Mouse (Mus musculus): ENCODE data around the gene Sema3g. TPM values are rescaled to one million over a fixed set of nuclear protein-coding genes. Genes with fewer than 3 reads are reported as not detected.

Sema3g gene
- total and polyA plus RNA-seq, 3 experiments: 0.11 TPM; not detected in 2

DNA sequence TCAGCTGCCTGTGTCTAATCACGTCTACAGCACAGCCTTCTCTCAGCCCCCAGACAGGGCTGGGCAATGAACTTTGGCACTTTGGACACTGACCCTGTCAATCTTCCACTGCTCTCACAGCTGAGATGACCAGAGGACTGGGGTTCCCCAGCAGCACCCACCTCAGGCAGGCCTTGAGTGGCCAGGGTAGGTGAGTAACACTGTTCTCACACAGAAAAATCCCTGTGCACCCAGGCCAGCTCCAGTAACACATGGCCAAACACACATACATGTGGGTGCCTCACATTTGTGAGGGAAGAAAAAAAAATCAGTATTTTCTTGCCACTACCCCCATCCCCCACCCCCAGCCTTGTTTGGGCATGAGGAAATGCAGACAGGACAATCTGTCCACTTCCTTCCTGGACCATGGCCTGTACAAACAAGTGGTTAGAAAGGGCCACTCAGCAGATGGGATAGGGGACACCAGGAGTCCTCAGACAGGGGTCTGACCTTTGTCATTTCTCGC, 34.8 kb upstream of the Sema3g start:
- TF ChIP-seq TAL1 (conservative IDR thresholded peaks at IDR 0.05; ENCODE audit: low read depth, low read length): no peak
- TF ChIP-seq GATA1 (IDR thresholded peaks at IDR 0.05; ENCODE audit: borderline replicate concordance, low read length): no peak
- no peak for TF ChIP-seq POLR2AphosphoS5 (IDR thresholded peaks at IDR 0.05; ENCODE audit: insufficient replicate concordance, low read depth, low read length)
- no peak for TF ChIP-seq GATA2 (IDR thresholded peaks at IDR 0.05; ENCODE audit: borderline replicate concordance, low read depth, low read length)
- no peak for TF ChIP-seq CTCF (IDR thresholded peaks at IDR 0.05; ENCODE audit: low read depth, low read length)
- Histone ChIP-seq H3K36me3 (replicated peaks) (peaks cover 98% of the 10 kb centered on the region), H3K9me3 (replicated peaks) (no peaks in the 10 kb centered on the region), H3K27me3 (ENCODE audit: insufficient read depth, low read length) (no peaks in the 10 kb centered on the region), H3K4me3 (ENCODE audit: low read depth, low read length) (no peak overlapping the region), H3K4me1 (ENCODE audit: insufficient read depth, low read depth, low read length) (peaks cover 8% of the 10 kb centered on the region)
- ATAC-seq (ENCODE audit: extremely low read depth, insufficient number of reproducible peaks, low FRiP score, poor library complexity, severe bottlenecking) (no peak), DNase-seq (ENCODE audit: low spot score) (no peak)

DNA sequence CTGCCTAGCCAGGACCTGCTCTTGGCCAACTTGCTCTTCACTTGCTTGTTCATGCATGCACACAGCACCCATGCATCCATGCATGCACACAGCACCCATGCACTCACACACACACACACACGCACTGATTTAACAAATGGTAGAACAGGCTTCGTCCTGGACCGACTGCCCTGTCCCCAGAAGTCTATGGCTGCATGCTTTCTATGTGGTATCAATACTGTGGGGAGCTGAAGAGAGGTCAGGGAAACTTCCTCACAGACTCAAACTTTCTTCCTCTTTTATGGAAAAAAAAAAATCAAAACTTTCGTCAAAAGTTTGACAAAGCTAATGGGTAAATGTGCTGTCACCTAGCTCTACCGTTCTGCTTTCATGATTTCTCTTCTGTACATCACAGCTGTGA, 34.1 kb upstream of the Sema3g start:
- DNase-seq (ENCODE audit: low spot score) (no peak), ATAC-seq (ENCODE audit: extremely low read depth, insufficient number of reproducible peaks, low FRiP score, poor library complexity, severe bottlenecking) (no peak)
- no peak for TF ChIP-seq GATA1 (IDR thresholded peaks at IDR 0.05; ENCODE audit: borderline replicate concordance, low read length)
- TF ChIP-seq CTCF (IDR thresholded peaks at IDR 0.05; ENCODE audit: low read depth, low read length): no peak
- no peak for TF ChIP-seq POLR2AphosphoS5 (IDR thresholded peaks at IDR 0.05; ENCODE audit: insufficient replicate concordance, low read depth, low read length)
- TF ChIP-seq TAL1 (conservative IDR thresholded peaks at IDR 0.05; ENCODE audit: low read depth, low read length): no peak
- TF ChIP-seq GATA2 (IDR thresholded peaks at IDR 0.05; ENCODE audit: borderline replicate concordance, low read depth, low read length): no peak
- peaks cover 8% of the 10 kb centered on the region for H3K4me1 ChIP-seq (ENCODE audit: insufficient read depth, low read depth, low read length)
- H3K27me3 ChIP-seq (ENCODE audit: insufficient read depth, low read length): no peaks in the 10 kb centered on the region
- H3K36me3 ChIP-seq (replicated peaks): peaks cover 100% of the 10 kb centered on the region
- H3K9me3 ChIP-seq (replicated peaks): no peaks in the 10 kb centered on the region
- H3K4me3 ChIP-seq (ENCODE audit: low read depth, low read length): no peak overlapping the region

DNA sequence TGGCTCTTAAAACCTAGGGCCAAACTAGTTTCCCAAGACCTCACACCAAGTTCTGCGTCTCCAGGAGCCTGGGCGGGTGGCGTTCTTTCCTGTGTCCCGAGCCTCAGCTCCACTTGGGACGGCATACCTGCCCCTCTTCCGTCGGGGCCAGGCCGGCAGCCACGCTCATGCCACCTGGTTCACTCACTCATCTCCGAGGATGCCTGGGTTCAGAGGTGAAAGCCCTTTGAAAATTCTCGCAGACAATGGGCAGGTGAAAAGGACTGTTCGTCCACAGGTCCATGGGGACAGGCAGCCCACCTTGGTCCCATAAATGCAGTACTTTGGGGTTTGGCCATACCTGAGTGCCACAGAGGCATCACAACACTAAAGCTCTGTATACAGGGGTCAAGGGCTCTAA, 33.5 kb upstream of the Sema3g start:
- TF ChIP-seq GATA2 (IDR thresholded peaks at IDR 0.05; ENCODE audit: borderline replicate concordance, low read depth, low read length) (no peak), POLR2AphosphoS5 (IDR thresholded peaks at IDR 0.05; ENCODE audit: insufficient replicate concordance, low read depth, low read length) (no peak), TAL1 (conservative IDR thresholded peaks at IDR 0.05; ENCODE audit: low read depth, low read length) (no peak), CTCF (IDR thresholded peaks at IDR 0.05; ENCODE audit: low read depth, low read length) (no peak), GATA1 (IDR thresholded peaks at IDR 0.05; ENCODE audit: borderline replicate concordance, low read length) (no peak)
- Histone ChIP-seq H3K4me3 (ENCODE audit: low read depth, low read length) (no peak overlapping the region), H3K9me3 (replicated peaks) (no peaks in the 10 kb centered on the region), H3K27me3 (ENCODE audit: insufficient read depth, low read length) (no peaks in the 10 kb centered on the region), H3K36me3 (replicated peaks) (peaks cover 100% of the 10 kb centered on the region), H3K4me1 (ENCODE audit: insufficient read depth, low read depth, low read length) (peaks cover 8% of the 10 kb centered on the region)
- no peak for ATAC-seq (ENCODE audit: extremely low read depth, insufficient number of reproducible peaks, low FRiP score, poor library complexity, severe bottlenecking)
- no peak for DNase-seq (ENCODE audit: low spot score)

DNA sequence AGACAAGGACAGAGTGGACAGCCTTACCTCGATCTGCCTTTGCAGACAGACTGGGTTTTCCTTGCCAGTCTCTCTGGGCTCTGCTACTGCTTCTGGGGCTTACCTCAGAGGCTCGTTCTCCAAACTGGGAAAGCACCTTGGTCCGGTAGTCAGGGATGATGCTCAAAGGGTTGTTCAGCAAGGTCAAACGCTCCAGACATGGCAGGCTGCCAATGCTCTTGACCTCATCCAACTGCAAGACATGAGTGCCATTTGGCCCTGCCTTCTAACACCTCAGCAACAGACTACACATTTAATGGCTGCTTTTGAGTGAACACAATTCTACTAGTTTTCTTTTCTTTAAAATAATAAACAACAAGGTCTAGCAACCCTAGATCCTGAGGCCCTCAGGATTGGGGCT, 31.0 kb upstream of the Sema3g start:
- Histone ChIP-seq H3K27me3 (ENCODE audit: insufficient read depth, low read length) (no peaks in the 10 kb centered on the region), H3K36me3 (replicated peaks) (peaks cover 100% of the 10 kb centered on the region), H3K4me1 (ENCODE audit: insufficient read depth, low read depth, low read length) (peaks cover 8% of the 10 kb centered on the region), H3K9me3 (replicated peaks) (no peaks in the 10 kb centered on the region), H3K4me3 (ENCODE audit: low read depth, low read length) (no peak overlapping the region)
- no peak for DNase-seq (ENCODE audit: low spot score)
- no peak for ATAC-seq (ENCODE audit: extremely low read depth, insufficient number of reproducible peaks, low FRiP score, poor library complexity, severe bottlenecking)
- TF ChIP-seq GATA1 (IDR thresholded peaks at IDR 0.05; ENCODE audit: borderline replicate concordance, low read length): no peak
- TF ChIP-seq CTCF (IDR thresholded peaks at IDR 0.05; ENCODE audit: low read depth, low read length): no peak
- TF ChIP-seq TAL1 (conservative IDR thresholded peaks at IDR 0.05; ENCODE audit: low read depth, low read length): no peak
- TF ChIP-seq GATA2 (IDR thresholded peaks at IDR 0.05; ENCODE audit: borderline replicate concordance, low read depth, low read length): no peak
- TF ChIP-seq POLR2AphosphoS5 (IDR thresholded peaks at IDR 0.05; ENCODE audit: insufficient replicate concordance, low read depth, low read length): no peak

DNA sequence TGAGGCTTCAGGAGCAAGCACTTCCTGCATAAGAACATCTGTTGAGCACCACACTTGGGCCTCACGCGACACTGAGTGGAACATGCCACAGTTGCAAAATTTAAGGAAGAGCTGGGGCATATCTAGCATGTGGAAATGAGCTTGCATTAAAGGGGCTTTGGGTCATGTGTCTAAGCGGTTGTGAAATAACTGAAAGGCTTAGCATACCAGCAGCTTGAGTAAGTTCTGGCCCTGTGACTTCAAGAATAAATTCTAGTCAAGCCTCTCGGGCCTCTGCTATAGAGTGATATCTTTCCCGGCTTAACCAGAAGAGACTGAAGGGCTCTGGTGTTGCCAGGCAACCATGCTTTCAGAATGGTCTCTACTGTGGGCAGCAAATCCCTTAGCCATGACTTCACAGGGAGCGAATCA, 28.9 kb upstream of the Sema3g start:
- Histone ChIP-seq H3K36me3 (replicated peaks) (peaks cover 100% of the 10 kb centered on the region), H3K9me3 (replicated peaks) (no peaks in the 10 kb centered on the region), H3K4me3 (ENCODE audit: low read depth, low read length) (no peak overlapping the region), H3K4me1 (ENCODE audit: insufficient read depth, low read depth, low read length) (peaks cover 8% of the 10 kb centered on the region), H3K27me3 (ENCODE audit: insufficient read depth, low read length) (no peaks in the 10 kb centered on the region)
- no peak for DNase-seq (ENCODE audit: low spot score)
- ATAC-seq (ENCODE audit: extremely low read depth, insufficient number of reproducible peaks, low FRiP score, poor library complexity, severe bottlenecking): no peak
- TF ChIP-seq POLR2AphosphoS5 (IDR thresholded peaks at IDR 0.05; ENCODE audit: insufficient replicate concordance, low read depth, low read length) (no peak), TAL1 (conservative IDR thresholded peaks at IDR 0.05; ENCODE audit: low read depth, low read length) (no peak), GATA1 (IDR thresholded peaks at IDR 0.05; ENCODE audit: borderline replicate concordance, low read length) (no peak)

DNA sequence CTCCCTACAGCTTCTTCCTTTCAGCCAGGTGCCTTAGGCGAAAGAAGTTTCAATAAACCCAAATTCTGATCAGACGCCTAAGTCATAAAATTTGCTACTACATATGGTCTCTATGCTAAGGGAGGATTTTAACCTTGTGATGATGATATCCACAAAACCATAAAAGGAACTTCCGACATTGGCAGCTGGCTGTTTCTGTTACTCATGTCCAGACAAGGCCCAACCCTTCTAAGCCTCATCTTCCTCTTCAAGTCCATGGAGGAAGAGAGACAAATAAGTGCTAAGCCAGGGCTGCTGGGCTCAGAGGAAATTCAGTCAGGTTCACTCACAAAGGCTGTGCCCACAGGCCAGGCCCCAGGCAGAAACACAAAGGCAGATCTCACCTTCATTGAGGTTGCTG, 28.3 kb upstream of the Sema3g start:
- DNase-seq (ENCODE audit: low spot score): no peak
- no peaks in the 10 kb centered on the region for H3K27me3 ChIP-seq (ENCODE audit: insufficient read depth, low read length)
- H3K4me1 ChIP-seq (ENCODE audit: insufficient read depth, low read depth, low read length): peaks cover 6% of the 10 kb centered on the region
- no peaks in the 10 kb centered on the region for H3K9me3 ChIP-seq (replicated peaks)
- H3K4me3 ChIP-seq (ENCODE audit: low read depth, low read length): no peak overlapping the region
- no peak for TF ChIP-seq POLR2AphosphoS5 (IDR thresholded peaks at IDR 0.05; ENCODE audit: insufficient replicate concordance, low read depth, low read length)
- H3K36me3 ChIP-seq (replicated peaks): peaks cover 98% of the 10 kb centered on the region
- ATAC-seq (ENCODE audit: extremely low read depth, insufficient number of reproducible peaks, low FRiP score, poor library complexity, severe bottlenecking): no peak

DNA sequence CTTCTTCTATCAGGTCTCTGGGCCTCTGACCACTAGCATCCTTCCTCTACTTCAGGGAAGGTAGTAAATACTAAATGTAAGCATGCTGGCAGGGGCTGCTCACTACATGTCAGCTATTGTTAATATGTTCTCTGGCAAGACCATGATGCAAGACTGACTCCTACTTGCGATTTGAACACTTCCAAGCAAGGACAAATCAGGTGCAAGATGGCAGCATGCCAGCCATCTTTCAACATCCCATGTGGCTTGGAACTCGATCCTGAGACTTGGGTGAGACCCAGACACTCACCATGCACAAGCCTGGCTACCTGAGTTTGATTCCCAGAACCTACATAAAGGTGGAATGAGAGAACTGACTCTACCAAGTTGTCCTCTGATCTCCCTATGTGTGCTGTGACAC, 25.7 kb upstream of the Sema3g start:
- ATAC-seq (ENCODE audit: extremely low read depth, insufficient number of reproducible peaks, low FRiP score, poor library complexity, severe bottlenecking) (no peak), DNase-seq (ENCODE audit: low spot score) (no peak)
- H3K36me3 ChIP-seq (replicated peaks): peaks cover 97% of the 10 kb centered on the region
- peaks cover 20% of the 10 kb centered on the region for H3K4me1 ChIP-seq (ENCODE audit: insufficient read depth, low read depth, low read length)
- H3K27me3 ChIP-seq (ENCODE audit: insufficient read depth, low read length): no peaks in the 10 kb centered on the region
- no peaks in the 10 kb centered on the region for H3K9me3 ChIP-seq (replicated peaks)
- H3K4me3 ChIP-seq (ENCODE audit: low read depth, low read length): no peak overlapping the region
- TF ChIP-seq POLR2AphosphoS5 (IDR thresholded peaks at IDR 0.05; ENCODE audit: insufficient replicate concordance, low read depth, low read length) (no peak), GATA2 (IDR thresholded peaks at IDR 0.05; ENCODE audit: borderline replicate concordance, low read depth, low read length) (no peak), GATA1 (IDR thresholded peaks at IDR 0.05; ENCODE audit: borderline replicate concordance, low read length) (no peak), TAL1 (conservative IDR thresholded peaks at IDR 0.05; ENCODE audit: low read depth, low read length) (no peak), CTCF (IDR thresholded peaks at IDR 0.05; ENCODE audit: low read depth, low read length) (no peak)

All from G1E (cell line).